Mouse (Mus musculus) embryo, embryonic 9.5 days (tissue): Measurements from ENCODE around the gene Tmprss2.
"Not testable (repeated sequence)": the region's sequence is repeated elsewhere in the genome, so short reads cannot be mapped to it uniquely, and the experiment has no call there.

Experiments used
- DNase-seq: peaks from one replicate; pipeline ENCODE4 v3.0.0-alpha.2; 2017; ENCODE audit errors: extremely low spot score

Tmprss2 gene

DNA sequence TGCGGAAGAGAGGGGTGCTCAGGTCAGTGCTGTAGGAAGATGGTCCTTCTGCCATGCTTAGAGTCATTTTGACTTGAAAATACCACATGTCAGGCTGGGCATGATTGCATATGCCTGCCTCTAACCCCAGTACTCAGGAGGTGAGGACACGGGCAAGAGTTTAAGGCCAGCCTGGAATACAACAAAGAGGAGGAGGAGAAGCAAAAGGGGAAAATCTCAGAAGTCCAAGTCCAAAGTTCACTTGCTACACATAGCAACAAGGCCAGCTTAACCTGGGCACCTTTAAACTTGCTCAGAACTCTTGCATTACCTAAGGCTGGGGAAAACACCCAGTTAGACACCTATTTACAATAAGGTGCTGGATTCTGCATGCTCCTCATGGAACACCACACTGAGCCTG, 19.5 kb downstream of the Tmprss2 start:
- no peak for DNase-seq

- not testable (repeated sequence) for DNase-seq
Observed at GRCm38 (mm10) chr16:97582876-97583275, 28.1 kb downstream of the Tmprss2 start.

GRCm38 (mm10) chr16:97569426-97569825, 41.6 kb downstream of the Tmprss2 start:
- DNase-seq = no peak

GRCm38 (mm10) chr16:97568662-97569061, 42.3 kb downstream of the Tmprss2 start:
- DNase-seq = peak; percentile 11

DNA sequence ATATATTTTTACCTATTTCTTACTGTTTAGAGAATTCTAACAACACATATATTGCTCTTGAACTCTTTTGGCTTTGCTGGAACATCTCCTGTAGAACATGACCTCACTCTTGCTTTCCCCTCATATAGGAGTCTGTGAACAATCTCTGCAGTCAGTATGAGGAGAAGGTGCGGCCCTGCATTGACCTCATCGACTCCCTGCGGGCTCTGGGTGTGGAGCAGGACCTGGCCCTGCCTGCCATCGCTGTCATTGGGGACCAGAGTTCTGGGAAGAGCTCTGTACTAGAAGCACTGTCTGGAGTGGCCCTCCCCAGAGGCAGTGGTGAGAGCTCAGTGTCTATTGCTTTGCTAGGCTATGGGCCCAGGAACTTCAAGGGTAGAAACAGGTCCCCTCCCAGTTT, 66.7 kb downstream of the Tmprss2 start:
- no peak for DNase-seq

DNA sequence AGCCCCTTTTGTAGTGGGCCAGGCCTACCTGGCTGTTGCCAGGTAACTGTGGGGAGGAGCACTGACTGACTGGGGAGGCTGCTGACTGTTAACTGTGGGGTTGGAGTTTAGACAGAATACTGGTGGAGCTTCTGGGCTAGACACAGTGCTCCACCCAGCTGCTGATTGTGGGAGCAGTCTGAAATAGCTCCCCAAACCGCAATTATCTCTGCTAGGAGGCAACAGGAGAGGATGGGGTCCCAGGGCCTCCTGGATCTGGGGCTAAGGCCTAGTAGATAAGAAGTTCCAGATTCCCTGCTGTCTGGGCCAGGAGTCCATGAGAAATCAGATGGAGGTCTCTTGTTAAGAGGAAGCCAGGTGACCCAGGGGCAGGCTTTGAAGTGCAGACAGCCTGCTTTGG, 74.1 kb downstream of the Tmprss2 start:
- DNase-seq = no peak

GRCm38 (mm10) chr16:97535808-97536413, 75.1 kb downstream of the Tmprss2 start:
- peak; percentile 59 for DNase-seq

GRCm38 (mm10) chr16:97534876-97535461, 76.0 kb downstream of the Tmprss2 start:
- DNase-seq = peak; percentile 6

- no peak for DNase-seq
Observed at GRCm38 (mm10) chr16:97534448-97534847, 76.5 kb downstream of the Tmprss2 start.

DNA sequence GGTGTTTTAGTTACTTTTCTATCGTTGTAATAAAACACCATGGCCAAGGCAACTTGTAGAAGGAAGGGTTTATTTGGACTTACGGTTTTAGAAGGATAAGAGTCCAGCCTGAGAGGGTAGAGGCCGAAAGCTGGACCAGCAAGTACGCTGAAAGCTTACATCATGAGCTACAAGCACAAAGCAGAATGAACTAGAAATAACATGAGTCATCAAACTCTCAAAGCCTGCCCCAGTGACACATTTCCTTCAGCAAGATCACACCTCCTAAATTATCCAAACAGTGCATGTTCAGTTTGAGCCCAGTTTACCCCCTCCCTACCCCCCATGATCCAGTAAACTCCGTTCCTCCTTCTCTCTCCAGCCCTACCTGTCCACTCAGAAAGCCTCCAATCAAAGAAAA, 77.2 kb downstream of the Tmprss2 start:
- no peak for DNase-seq

GRCm38 (mm10) chr16:97533126-97533525, 77.9 kb downstream of the Tmprss2 start:
- DNase-seq = no peak

GRCm38 (mm10) chr16:97529241-97529640, 81.8 kb downstream of the Tmprss2 start:
- no peak for DNase-seq

DNA sequence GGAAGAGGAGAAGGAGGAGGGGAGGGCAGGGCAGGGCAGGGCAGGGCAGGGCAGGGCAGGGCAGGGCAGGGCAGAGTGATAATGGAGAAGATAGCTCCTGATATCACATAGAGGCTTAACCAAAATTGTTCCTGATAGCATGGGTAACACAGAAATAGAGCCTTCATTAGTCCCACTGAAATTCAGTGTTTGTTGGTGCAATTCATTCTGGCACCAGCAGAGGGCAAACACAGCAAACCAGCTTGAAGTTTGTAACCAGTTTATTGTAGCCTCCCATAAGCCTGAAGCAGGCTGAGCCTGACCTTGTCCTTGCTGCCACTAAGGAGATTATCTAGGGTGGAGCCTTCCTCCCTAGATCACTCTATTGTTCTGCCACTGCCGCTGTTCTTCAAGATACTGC, 88.0 kb downstream of the Tmprss2 start:
- DNase-seq = peak; percentile 53

DNA sequence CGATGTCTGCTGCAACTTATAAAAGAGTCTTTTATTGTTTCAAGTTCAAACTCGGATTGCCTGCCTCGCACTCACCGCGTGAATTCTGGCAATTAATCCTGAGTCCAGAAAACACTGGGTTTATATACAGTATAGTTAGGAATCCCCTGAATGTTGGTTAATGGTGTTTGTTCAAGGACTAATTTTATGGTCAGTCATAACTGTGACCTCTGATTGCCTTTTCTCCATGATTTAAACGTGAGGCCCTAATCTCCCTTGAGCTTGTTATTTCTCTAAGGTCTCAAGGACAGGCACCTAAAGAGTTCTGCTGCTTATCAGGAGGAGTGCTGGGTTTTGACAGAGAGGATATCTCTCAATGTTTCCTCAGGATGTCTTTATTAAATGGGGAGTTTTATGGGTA, 89.0 kb downstream of the Tmprss2 start:
- no peak for DNase-seq

GRCm38 (mm10) chr16:97516341-97516740, 94.7 kb downstream of the Tmprss2 start:
- no peak for DNase-seq
